27 mouse cellular contexts compared by ENCODE assay signal in genomic region chr2:171677998-171678397, GRCm38 (mm10).
DNase-seq lines count a peak whose midpoint lies in the region; ATAC-seq lines count a peak whose summit lies in the region.
"Had no signal": no experiment of that assay in that cellular context is flagged by ENCODE, and none has a peak within 500 bp of the region (broad histone marks: within the 10 kb centered on the region; RNA-seq: fewer than 3 reads in every experiment).

No protein-coding gene starts in this region.

- no peak overlapping the region for H3K27ac ChIP-seq in embryonic facial prominence, embryonic 14.5 days (replicated peaks; ENCODE audit: low read depth, low read length)
- no peak overlapping the region for H3K27ac ChIP-seq in embryonic facial prominence, embryonic 10.5 days (replicated peaks)
- peak overlapping the region; percentile 42; the same call in 1 of the 2 replicates for H3K27ac ChIP-seq in heart, embryonic 13.5 days (replicated peaks)
- H3K27ac ChIP-seq in kidney, embryonic 15.5 days = no peak overlapping the region
- H3K27ac ChIP-seq: embryonic facial prominence, embryonic 15.5 days; forebrain, embryonic 12.5 days; hindbrain, embryonic 10.5 days; limb, embryonic 15.5 days; liver, embryonic 13.5 days had no signal

- no peak for ATAC-seq in embryonic facial prominence, embryonic 14.5 days (ENCODE audit: low read depth)
- ATAC-seq in heart, embryonic 13.5 days (ENCODE audit: extremely low read depth, insufficient number of reproducible peaks, low FRiP score, low TSS enrichment) = no peak
- no peak for ATAC-seq in kidney, embryonic 15.5 days (replicated peaks; ENCODE audit: low FRiP score)
- ATAC-seq: activated CD4-positive, CD25-positive, alpha-beta regulatory T cell, adult 4 months; forebrain, postnatal 0 days; hindbrain, embryonic 16.5 days; midbrain, embryonic 16.5 days had no signal

- no peak overlapping the region for H3K4me2 ChIP-seq in embryonic facial prominence, embryonic 14.5 days (ENCODE audit: low read depth, low read length)
- H3K4me2 ChIP-seq in heart, embryonic 13.5 days = no peak overlapping the region
- H3K4me2 ChIP-seq in kidney, embryonic 15.5 days = no peak overlapping the region
- H3K4me2 ChIP-seq: embryonic facial prominence, embryonic 15.5 days; forebrain, embryonic 12.5 days; limb, embryonic 15.5 days; liver, embryonic 13.5 days; midbrain, embryonic 11.5 days had no signal

- 64% methylated on average over 2 of the region's 2 CpGs for WGBS in embryonic facial prominence, embryonic 14.5 days
- WGBS in embryonic facial prominence, embryonic 10.5 days = 90% methylated on average over 2 of the region's 2 CpGs
- 50% methylated on average over 2 of the region's 2 CpGs for WGBS in heart, embryonic 13.5 days
- WGBS in kidney, embryonic 15.5 days = 61% methylated on average over 2 of the region's 2 CpGs

- no peak overlapping the region for H3K4me3 ChIP-seq in embryonic facial prominence, embryonic 14.5 days (ENCODE audit: low read depth, low read length)
- no peak overlapping the region for H3K4me3 ChIP-seq in embryonic facial prominence, embryonic 10.5 days
- H3K4me3 ChIP-seq in heart, embryonic 13.5 days = no peak overlapping the region
- H3K4me3 ChIP-seq in kidney, embryonic 15.5 days (replicated peaks) = no peak overlapping the region
- H3K4me3 ChIP-seq: embryonic facial prominence, embryonic 15.5 days; forebrain, embryonic 12.5 days; hindbrain, embryonic 10.5 days; limb, embryonic 15.5 days; liver, embryonic 13.5 days had no signal

- intact Hi-C loops in heart, postnatal 14 days (cut with DNase I) = loop anchor here (2.0 kb wide), 1 partner anchor 15 kb away; no protein-coding TSS in a partner anchor

- no peak overlapping the region for H3K9ac ChIP-seq in embryonic facial prominence, embryonic 14.5 days (ENCODE audit: low read depth, low read length)
- H3K9ac ChIP-seq in heart, embryonic 13.5 days = no peak overlapping the region
- H3K9ac ChIP-seq in kidney, embryonic 15.5 days = no peak overlapping the region
- H3K9ac ChIP-seq: embryonic facial prominence, embryonic 15.5 days; forebrain, embryonic 12.5 days; forebrain, postnatal 0 days; limb, embryonic 15.5 days; liver, embryonic 13.5 days had no signal

- no peaks in the 10 kb centered on the region for H3K4me1 ChIP-seq in embryonic facial prominence, embryonic 14.5 days (ENCODE audit: control insufficient read depth, insufficient read depth, low read length)
- no peaks in the 10 kb centered on the region for H3K4me1 ChIP-seq in embryonic facial prominence, embryonic 10.5 days
- H3K4me1 ChIP-seq in heart, embryonic 13.5 days = peaks cover 8% of the 10 kb centered on the region
- H3K4me1 ChIP-seq in kidney, embryonic 15.5 days = no peaks in the 10 kb centered on the region
- H3K4me1 ChIP-seq: embryonic facial prominence, embryonic 15.5 days; forebrain, embryonic 12.5 days; hindbrain, embryonic 10.5 days; limb, embryonic 15.5 days; liver, embryonic 13.5 days had no signal

- no peaks in the 10 kb centered on the region for H3K36me3 ChIP-seq in embryonic facial prominence, embryonic 14.5 days (ENCODE audit: control insufficient read depth, insufficient read depth, low read length)
- H3K36me3 ChIP-seq in embryonic facial prominence, embryonic 10.5 days (replicated peaks) = no peaks in the 10 kb centered on the region
- no peaks in the 10 kb centered on the region for H3K36me3 ChIP-seq in heart, embryonic 13.5 days
- H3K36me3 ChIP-seq in kidney, embryonic 15.5 days = no peaks in the 10 kb centered on the region
- H3K36me3 ChIP-seq: embryonic facial prominence, embryonic 15.5 days; forebrain, embryonic 12.5 days; hindbrain, embryonic 10.5 days; limb, embryonic 15.5 days; liver, embryonic 13.5 days had no signal

- no peaks in the 10 kb centered on the region for H3K27me3 ChIP-seq in embryonic facial prominence, embryonic 14.5 days (replicated peaks; ENCODE audit: control insufficient read depth, insufficient read depth, low read length)
- no peaks in the 10 kb centered on the region for H3K27me3 ChIP-seq in embryonic facial prominence, embryonic 10.5 days (replicated peaks; ENCODE audit: low read depth, poor library complexity, severe bottlenecking)
- no peaks in the 10 kb centered on the region; the same call in 1 of the 2 replicates for H3K27me3 ChIP-seq in heart, embryonic 13.5 days (replicated peaks)
- no peaks in the 10 kb centered on the region for H3K27me3 ChIP-seq in kidney, embryonic 15.5 days
- H3K27me3 ChIP-seq: CH12.LX; embryonic facial prominence, embryonic 15.5 days; forebrain, embryonic 12.5 days; limb, embryonic 15.5 days; liver, embryonic 13.5 days had no signal

- H3K9me3 ChIP-seq in embryonic facial prominence, embryonic 14.5 days (ENCODE audit: control insufficient read depth, low read length) = peaks cover 5% of the 10 kb centered on the region; the same call in 1 of the 2 replicates
- H3K9me3 ChIP-seq in embryonic facial prominence, embryonic 10.5 days = 0 out of 2 replicates have a peak, but pooled peaks cover 2% of the 10 kb centered on the region
- no peaks in the 10 kb centered on the region; the same call in none of the 2 replicates for H3K9me3 ChIP-seq in heart, embryonic 13.5 days
- no peaks in the 10 kb centered on the region for H3K9me3 ChIP-seq in kidney, embryonic 15.5 days (replicated peaks)
- H3K9me3 ChIP-seq: embryonic facial prominence, embryonic 15.5 days; forebrain, embryonic 12.5 days; limb, embryonic 15.5 days had no signal

- peak; percentile 39 for DNase-seq in embryonic facial prominence, embryonic 14.5 days (ENCODE audit: low spot score)
- no peak for DNase-seq in embryonic facial prominence, embryonic 10.5 days (ENCODE audit: low spot score)
- no peak for DNase-seq in heart, postnatal 14 days
- DNase-seq in kidney, postnatal 14 days = peak; percentile 17
- peak; percentile 12 for DNase-seq in lung, postnatal 36 days
- no peak for DNase-seq in lung, postnatal 10 days
- DNase-seq: adrenal gland, adult 2 months; adrenal gland, postnatal 36 days; cerebellum, adult 18-20 months; cerebellum, postnatal 10 days; forebrain, postnatal 0 days; kidney, adult 8-10 months; liver, embryonic 13.5 days; lung, adult 2 months; spleen, adult 18-20 months; thymus, postnatal 25 days had no signal

Comparison
In these comparisons a context has a peak if more than half of its experiments do, and no peak if none do; other contexts are left out.
1. DNase-seq: peak in embryonic facial prominence, embryonic 14.5 days (single experiment), kidney, postnatal 14 days (single experiment) and lung, postnatal 36 days (single experiment); none in embryonic facial prominence, embryonic 10.5 days (single experiment), heart, postnatal 14 days (0 of 2) and lung, postnatal 10 days (single experiment).